ENCODE assay signal across 9 mouse cellular contexts in genomic region chr4:123624438-123624837, GRCm38 (mm10). TPM values are rescaled to one million over a fixed set of nuclear protein-coding genes. Genes with fewer than 3 reads are reported as not detected.
A peak's percentile ranks its signal among the peaks of the same experiment; 100 is the strongest.
DNase-seq lines count a peak whose midpoint lies in the region; ATAC-seq lines count a peak whose summit lies in the region.
"Had no signal": no experiment of that assay in that cellular context is flagged by ENCODE, and none has a peak within 500 bp of the region (broad histone marks: within the 10 kb centered on the region; RNA-seq: fewer than 3 reads in every experiment).

No protein-coding gene starts in this region.

- no peak for ATAC-seq in liver, embryonic 12.5 days
- no peak for ATAC-seq in kidney, embryonic 14.5 days (ENCODE audit: low FRiP score, low TSS enrichment)
- no peak for ATAC-seq in neural tube, embryonic 11.5 days (ENCODE audit: insufficient read depth, low FRiP score, low TSS enrichment)

- intact Hi-C loops in gastrocnemius, postnatal 14 days (cut with DNase I; ENCODE audit: low total_unique reads): no loop called here

- no peaks in the 10 kb centered on the region for H3K9me3 ChIP-seq in liver, embryonic 12.5 days (replicated peaks)
- H3K9me3 ChIP-seq in kidney, embryonic 14.5 days (ENCODE audit: control insufficient read depth, low read length): no peaks in the 10 kb centered on the region
- H3K9me3 ChIP-seq in neural tube, embryonic 11.5 days (ENCODE audit: control insufficient read depth, low read length): no peaks in the 10 kb centered on the region

- no peak overlapping the region for H3K4me2 ChIP-seq in liver, embryonic 12.5 days
- H3K4me2 ChIP-seq in kidney, embryonic 14.5 days (replicated peaks; ENCODE audit: low read depth, low read length): no peak overlapping the region
- no peak overlapping the region for H3K4me2 ChIP-seq in neural tube, embryonic 11.5 days (ENCODE audit: low read depth)

- peak; percentile 7 for DNase-seq in liver
- peak; percentile 11 for DNase-seq in gastrocnemius, postnatal 14 days
- no peak for DNase-seq in neural tube, embryonic 11.5 days (ENCODE audit: low spot score)
- no peak for DNase-seq in right cerebral cortex, postnatal 36 days (ENCODE audit: low spot score in 2 of 2)
- DNase-seq in cerebellum, adult 11-12 months: no peak
- DNase-seq in ovary, adult 18-20 months (ENCODE audit: low spot score): no peak

- no peaks in the 10 kb centered on the region for H3K36me3 ChIP-seq in liver, embryonic 12.5 days
- H3K36me3 ChIP-seq in kidney, embryonic 14.5 days (ENCODE audit: control insufficient read depth, insufficient read depth, low read length): no peaks in the 10 kb centered on the region
- H3K36me3 ChIP-seq in neural tube, embryonic 11.5 days (ENCODE audit: control insufficient read depth, insufficient read depth, low read length): no peaks in the 10 kb centered on the region

- no peak overlapping the region for H3K4me3 ChIP-seq in liver, embryonic 12.5 days
- H3K4me3 ChIP-seq in kidney, embryonic 14.5 days (ENCODE audit: low read length): no peak overlapping the region
- no peak overlapping the region for H3K4me3 ChIP-seq in neural tube, embryonic 11.5 days (ENCODE audit: low read depth, low read length)

- WGBS in liver, embryonic 12.5 days (ENCODE audit: insufficient replicate concordance): 25% methylated on average over 5 of the region's 5 CpGs
- 37% methylated on average over 5 of the region's 5 CpGs for WGBS in kidney, embryonic 14.5 days
- 11% methylated on average over 5 of the region's 5 CpGs for WGBS in neural tube, embryonic 11.5 days

- no peaks in the 10 kb centered on the region for H3K27me3 ChIP-seq in liver, embryonic 12.5 days (replicated peaks)
- no peaks in the 10 kb centered on the region for H3K27me3 ChIP-seq in kidney, embryonic 14.5 days (ENCODE audit: control insufficient read depth, insufficient read depth, low read length)
- no peaks in the 10 kb centered on the region for H3K27me3 ChIP-seq in neural tube, embryonic 11.5 days (ENCODE audit: control insufficient read depth, insufficient read depth, low read length)

- H3K4me1 ChIP-seq in liver, embryonic 12.5 days: peaks cover 31% of the 10 kb centered on the region
- H3K4me1 ChIP-seq in kidney, embryonic 14.5 days (ENCODE audit: control insufficient read depth, insufficient read depth, low read length): peaks cover 20% of the 10 kb centered on the region
- peaks cover 3% of the 10 kb centered on the region; the same call in 1 of the 2 replicates for H3K4me1 ChIP-seq in neural tube, embryonic 11.5 days (ENCODE audit: control insufficient read depth, insufficient read depth, low read length)

- H3K27ac ChIP-seq in liver, embryonic 12.5 days: no peak overlapping the region
- peak overlapping the region; percentile 65; the same call in 1 of the 2 replicates for H3K27ac ChIP-seq in kidney, embryonic 14.5 days (ENCODE audit: low read depth, low read length)
- H3K27ac ChIP-seq in neural tube, embryonic 11.5 days (ENCODE audit: low read depth, low read length): 0 out of 2 replicates have a peak overlapping the region, but pooled peaks have one; percentile 7
- H3K27ac ChIP-seq: liver, embryonic 14.5 days had no signal

- no peak overlapping the region for H3K9ac ChIP-seq in liver, embryonic 12.5 days
- no peak overlapping the region for H3K9ac ChIP-seq in kidney, embryonic 14.5 days (ENCODE audit: low read depth, low read length)
- no peak overlapping the region for H3K9ac ChIP-seq in neural tube, embryonic 11.5 days (ENCODE audit: low read length)
- H3K9ac ChIP-seq: liver, embryonic 14.5 days had no signal

RNA-seq across cellular contexts. Expression of gene Macf1, which starts 59.7 kb away (rescaled TPM):
- 15.1 and 17.5 TPM in 2 replicates for polyA plus RNA-seq in liver, embryonic 12.5 days (2016; fragmentation: Nextera tagmentation; extraction: Ambion mirVana)
- total RNA-seq in gastrocnemius, postnatal 14 days (2021): 10 to 100 TPM; 76.5 to 88.0 TPM
- polyA plus RNA-seq in kidney, embryonic 14.5 days (2014; fragmentation: Nextera tagmentation; extraction: Ambion mirVana): 59.2 and 89.2 TPM in 2 replicates
- polyA plus RNA-seq in neural tube, embryonic 11.5 days (2014; fragmentation: Nextera tagmentation; extraction: Ambion mirVana): 78.2 and 79.1 TPM in 2 replicates

Comparison
In these comparisons a context has a peak if more than half of its experiments do, and no peak if none do; other contexts are left out.
1. DNase-seq: peak in liver (single experiment) and gastrocnemius, postnatal 14 days (single experiment); none in neural tube, embryonic 11.5 days (single experiment), right cerebral cortex, postnatal 36 days (0 of 2), cerebellum, adult 11-12 months (single experiment) and ovary, adult 18-20 months (single experiment).